Mouse (Mus musculus) E14TG2a.4 (cell line): ENCODE measurements around the gene Ptcd2.

Experiments used
- H3K27me3 ChIP-seq: 2 replicates; pipeline ENCODE4 v1.6.1; 2014; ENCODE audit warnings: low read length, control low read depth; ENCODE audit not compliant: insufficient read depth
- H3K36me3 ChIP-seq: 2 replicates; pipeline ENCODE4 v1.6.1; 2014; ENCODE audit warnings: low read length, control low read depth; ENCODE audit not compliant: insufficient read depth
- H3K4me1 ChIP-seq: replicated peaks from 2 replicates; pipeline ENCODE4 v1.6.1; 2014; ENCODE audit warnings: low read depth, low read length, control low read depth
- H3K4me3 ChIP-seq: replicated peaks from 2 replicates; pipeline ENCODE4 v1.5.1; 2014; ENCODE audit warnings: mild to moderate bottlenecking, low read length
- H3K9me3 ChIP-seq: 2 replicates; pipeline ENCODE4 v1.6.1; 2014; ENCODE audit warnings: low read length, control low read depth
- CTCF ChIP-seq: conservative IDR thresholded peaks from 2 replicates; pipeline ENCODE4 v1.5.1; 2014; ENCODE audit warnings: low read length
- NANOG ChIP-seq: IDR thresholded peaks from 2 replicates; pipeline ENCODE4 v1.6.1; 2014; ENCODE audit warnings: borderline replicate concordance, low read length, mixed read lengths
- POU5F1 ChIP-seq: IDR thresholded peaks from 2 replicates; pipeline ENCODE4 v1.6.1; 2014; ENCODE audit warnings: low read length, borderline replicate concordance

Ptcd2 gene

DNA sequence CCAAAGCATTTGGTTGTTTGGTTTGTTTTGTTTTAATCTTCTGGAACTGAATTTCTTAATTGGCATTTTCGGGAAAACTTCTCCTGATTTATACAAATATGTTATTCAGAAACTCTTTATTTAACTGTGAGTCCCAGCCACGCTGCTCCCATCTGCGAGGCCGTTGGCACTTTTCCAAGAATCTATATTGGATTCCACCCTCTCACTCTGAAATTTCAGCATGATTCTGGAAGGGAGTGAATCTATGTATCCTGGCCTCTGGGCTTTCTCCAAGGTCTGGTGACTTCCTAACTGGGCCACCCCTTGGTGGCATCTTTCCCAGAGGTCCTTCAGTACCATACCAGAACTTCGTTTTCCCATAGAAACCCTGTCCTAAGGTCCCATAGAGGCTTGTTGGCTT is 40.7 kb downstream of the Ptcd2 start:
- Histone ChIP-seq H3K36me3 (no peaks in the 10 kb centered on the region), H3K4me3 (no peak overlapping the region), H3K4me1 (peaks cover 5% of the 10 kb centered on the region), H3K9me3 (no peaks in the 10 kb centered on the region), H3K27me3 (peaks cover 9% of the 10 kb centered on the region; the same call in 1 of the 2 replicates)
- TF ChIP-seq NANOG (no peak), CTCF (no peak), POU5F1 (no peak)

DNA sequence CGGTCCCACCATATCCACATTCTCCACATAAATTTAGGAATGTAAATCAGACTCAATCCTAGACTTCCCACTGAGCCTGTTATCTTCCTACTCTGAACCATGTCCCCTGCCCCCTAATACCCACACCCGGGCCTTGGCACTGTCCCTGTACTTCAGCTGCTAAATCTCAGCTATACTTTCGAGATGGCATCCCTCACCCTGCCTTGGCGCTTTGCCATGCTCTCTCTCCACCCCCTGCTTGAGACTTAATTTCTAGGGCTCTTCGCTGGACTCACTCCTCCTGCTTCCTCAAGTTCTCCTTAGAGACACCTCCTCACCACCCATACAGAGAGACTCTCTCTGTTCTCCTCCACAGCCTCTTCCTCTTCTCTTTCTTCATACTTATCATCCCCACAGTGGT is 44.6 kb downstream of the Ptcd2 start:
- peaks cover 5% of the 10 kb centered on the region for H3K4me1 ChIP-seq
- TF ChIP-seq CTCF (no peak), POU5F1 (no peak), NANOG (no peak)
- no peaks in the 10 kb centered on the region for H3K36me3 ChIP-seq
- no peaks in the 10 kb centered on the region for H3K9me3 ChIP-seq
- H3K27me3 ChIP-seq = peaks cover 6% of the 10 kb centered on the region; the same call in 1 of the 2 replicates
- no peak overlapping the region for H3K4me3 ChIP-seq

DNA sequence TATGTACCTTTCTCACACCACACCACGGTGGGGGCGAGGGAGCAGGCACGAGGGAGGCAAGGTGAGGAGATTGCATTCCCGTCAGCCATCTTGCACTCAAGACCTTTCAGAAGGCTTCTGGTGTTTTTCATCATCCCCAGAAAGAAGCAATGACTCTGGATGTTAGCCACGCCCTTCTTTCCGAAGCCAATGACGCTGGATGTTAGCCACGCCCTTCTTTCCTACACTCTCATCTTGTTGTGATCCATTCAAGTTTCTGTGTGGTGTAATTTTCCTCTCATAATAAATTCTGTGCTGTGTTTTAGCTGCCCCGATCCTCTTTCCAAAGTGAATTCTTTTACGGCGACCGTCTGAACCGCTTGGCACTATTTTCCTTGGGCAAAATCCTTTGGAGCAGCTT is 50.3 kb downstream of the Ptcd2 start:
- Histone ChIP-seq H3K4me3 (no peak overlapping the region), H3K9me3 (no peaks in the 10 kb centered on the region), H3K36me3 (no peaks in the 10 kb centered on the region), H3K4me1 (0 out of 2 replicates have a peak, but pooled peaks cover 5% of the 10 kb centered on the region), H3K27me3 (no peaks in the 10 kb centered on the region)
- TF ChIP-seq POU5F1 (no peak), NANOG (no peak), CTCF (no peak)

DNA sequence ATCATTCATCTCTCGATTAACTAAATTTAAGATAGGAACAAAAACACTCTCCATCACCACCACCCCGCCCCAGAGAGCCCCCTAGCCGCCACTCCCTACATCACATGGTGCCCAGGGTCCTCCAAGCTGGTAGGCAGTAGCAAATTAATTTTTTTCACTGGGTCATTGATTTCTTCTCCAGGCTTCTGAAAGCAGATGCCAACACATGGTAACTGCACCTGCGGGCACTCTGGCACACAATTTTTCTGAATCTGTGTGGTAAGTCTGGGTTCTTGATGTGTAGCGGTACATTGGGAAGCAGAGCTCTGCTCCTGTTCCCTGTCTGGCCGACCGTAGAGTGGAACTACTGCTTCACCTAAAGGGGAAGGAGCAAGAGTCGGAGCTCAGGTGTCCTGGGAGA is 53.7 kb downstream of the Ptcd2 start:
- Histone ChIP-seq H3K27me3 (no peaks in the 10 kb centered on the region), H3K9me3 (no peaks in the 10 kb centered on the region), H3K36me3 (no peaks in the 10 kb centered on the region), H3K4me1 (0 out of 2 replicates have a peak, but pooled peaks cover 5% of the 10 kb centered on the region), H3K4me3 (no peak overlapping the region)
- TF ChIP-seq NANOG (no peak), CTCF (no peak), POU5F1 (no peak)

DNA sequence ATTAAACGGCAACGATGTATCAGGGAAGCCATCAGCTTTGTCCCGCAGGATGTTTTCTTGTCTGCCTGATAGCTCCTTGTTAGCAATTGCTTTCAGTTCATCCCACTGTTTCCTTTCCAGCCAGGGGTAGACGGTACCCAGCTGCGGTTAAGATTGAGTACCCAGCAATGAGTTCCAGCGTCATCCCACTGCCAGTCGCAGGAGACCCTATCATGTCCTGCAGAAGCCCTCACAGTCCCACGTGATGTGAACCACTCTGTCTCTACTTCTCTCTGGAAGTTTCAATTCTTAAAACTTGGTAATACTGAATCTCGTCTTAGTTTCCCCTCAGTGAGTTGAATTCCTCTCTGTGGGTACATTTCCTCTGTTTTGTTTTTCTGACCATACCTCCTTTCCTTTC is 56.7 kb downstream of the Ptcd2 start:
- TF ChIP-seq NANOG (no peak), POU5F1 (no peak), CTCF (no peak)
- no peaks in the 10 kb centered on the region for H3K36me3 ChIP-seq
- H3K4me1 ChIP-seq = no peaks in the 10 kb centered on the region
- H3K27me3 ChIP-seq = 0 out of 2 replicates have a peak, but pooled peaks cover 3% of the 10 kb centered on the region
- no peaks in the 10 kb centered on the region for H3K9me3 ChIP-seq
- no peak overlapping the region for H3K4me3 ChIP-seq

DNA sequence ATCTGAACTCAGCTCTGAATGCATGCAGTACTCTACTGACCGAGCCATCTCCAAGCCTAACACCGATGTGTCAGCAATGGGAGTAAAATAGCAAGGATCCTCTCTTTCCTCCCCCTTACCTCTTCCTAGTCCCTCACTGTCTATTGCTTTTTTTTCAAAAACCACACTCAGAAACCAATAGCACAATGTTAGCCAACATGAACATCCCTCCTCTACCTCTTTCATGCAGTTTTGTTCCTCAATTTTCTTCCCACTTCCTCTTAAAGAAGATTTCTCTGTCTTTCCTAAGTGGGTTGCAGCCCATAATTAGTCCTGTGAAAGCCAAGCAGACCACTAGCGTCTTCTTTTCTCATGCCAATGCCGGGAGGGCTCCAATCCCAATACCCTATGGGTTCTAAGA is 57.3 kb downstream of the Ptcd2 start:
- H3K4me3 ChIP-seq = no peak overlapping the region
- no peaks in the 10 kb centered on the region for H3K4me1 ChIP-seq
- TF ChIP-seq NANOG (no peak), CTCF (no peak)
- H3K27me3 ChIP-seq = 0 out of 2 replicates have a peak, but pooled peaks cover 3% of the 10 kb centered on the region
- no peaks in the 10 kb centered on the region for H3K36me3 ChIP-seq
- no peaks in the 10 kb centered on the region for H3K9me3 ChIP-seq

DNA sequence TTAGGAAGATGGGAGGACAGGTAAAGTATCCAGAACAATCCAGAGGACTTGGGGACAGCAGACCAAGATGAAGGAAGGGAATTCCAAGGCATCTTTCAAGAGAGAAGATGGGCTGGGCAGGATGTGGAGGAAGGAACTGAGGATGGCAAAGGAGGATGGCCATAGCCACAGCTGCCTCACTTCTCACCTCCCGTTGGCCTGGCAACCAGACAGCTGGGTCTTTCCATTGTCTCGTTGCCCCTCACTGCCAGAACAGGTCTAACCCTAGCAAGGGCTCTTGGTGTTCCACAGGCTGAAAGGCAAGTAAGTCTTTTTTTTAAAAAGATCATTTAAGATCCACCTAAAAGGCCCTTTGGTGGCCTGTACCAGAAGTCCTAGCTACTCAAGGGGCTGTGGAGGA is 59.3 kb downstream of the Ptcd2 start:
- Histone ChIP-seq H3K27me3 (0 out of 2 replicates have a peak, but pooled peaks cover 3% of the 10 kb centered on the region), H3K4me3 (no peak overlapping the region), H3K4me1 (no peaks in the 10 kb centered on the region), H3K36me3 (no peaks in the 10 kb centered on the region), H3K9me3 (no peaks in the 10 kb centered on the region)
- TF ChIP-seq NANOG (no peak), POU5F1 (no peak), CTCF (no peak)

DNA sequence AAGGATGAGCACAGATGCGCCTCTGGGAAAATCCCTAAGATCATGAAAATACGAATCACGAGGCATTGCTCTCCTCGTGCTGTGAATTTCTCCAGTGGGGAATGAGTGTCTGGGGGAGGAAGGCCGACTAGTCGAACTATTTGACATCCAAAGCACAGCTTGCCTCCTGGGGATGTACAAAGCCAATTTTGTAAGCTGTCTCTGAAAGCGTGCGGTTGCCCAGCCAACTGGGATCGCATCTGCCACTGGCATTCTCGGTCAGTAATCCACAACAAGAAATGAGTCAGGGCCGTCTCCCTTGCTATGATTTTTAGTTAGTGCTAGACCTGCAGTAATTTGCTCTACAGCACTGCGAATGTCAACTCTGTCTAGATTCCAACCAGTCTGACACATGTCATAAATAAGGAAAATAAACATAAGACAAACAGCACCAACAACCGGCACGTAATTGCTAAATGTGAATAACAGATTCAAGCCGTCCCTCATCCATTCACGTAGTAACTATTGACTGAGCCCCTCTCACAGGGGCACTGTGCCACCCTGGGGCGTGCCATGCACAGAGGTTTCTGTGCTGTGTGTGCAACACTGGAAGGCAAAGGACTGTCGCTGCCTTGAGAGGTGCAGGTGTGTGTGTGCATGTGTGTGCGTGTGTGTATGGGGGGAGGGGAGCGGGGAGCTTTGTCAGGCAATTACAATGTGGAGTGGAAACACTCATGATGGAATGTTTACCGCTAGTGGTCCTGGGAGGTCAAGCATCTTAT is 59.9 kb downstream of the Ptcd2 start:
- H3K4me3 ChIP-seq = no peak overlapping the region
- no peaks in the 10 kb centered on the region for H3K36me3 ChIP-seq
- TF ChIP-seq POU5F1 (no peak), NANOG (no peak), CTCF (no peak)

More for the DNA sequence above, 59.9 kb downstream of the Ptcd2 start:
- 0 out of 2 replicates have a peak, but pooled peaks cover 3% of the 10 kb centered on the region for H3K27me3 ChIP-seq
- H3K9me3 ChIP-seq = no peaks in the 10 kb centered on the region
- no peaks in the 10 kb centered on the region for H3K4me1 ChIP-seq
